Mouse (Mus musculus) embryonic facial prominence, embryonic 14.5 days (tissue): Measurements from ENCODE around the gene Igf1r. TPM values are rescaled to one million over a fixed set of nuclear protein-coding genes. Genes with fewer than 3 reads are reported as not detected.

Experiments used
- ATAC-seq: fragments of 200-750 bp; cut with Nextera tagmentation; 2 replicates; pipeline ENCODE4 v1.8.0; 2017; ENCODE audit warnings: low read depth, moderate number of reproducible peaks, moderate TSS enrichment
- DNase-seq: peaks from one replicate; pipeline ENCODE4 v3.0.0-alpha.2; 2015; ENCODE audit warnings: low spot score
- H3K27ac ChIP-seq: fragments of 300-500 bp; sonication (generic); replicated peaks from 2 replicates; pipeline ENCODE4 v1.5.1; 2014; ENCODE audit warnings: low read depth, mild to moderate bottlenecking, low read length, moderate library complexity
- H3K27me3 ChIP-seq: fragments of 300-500 bp; sonication (generic); replicated peaks from 2 replicates; pipeline ENCODE4 v1.6.1; 2014; ENCODE audit warnings: low read length; ENCODE audit not compliant: control insufficient read depth, insufficient read depth
- H3K36me3 ChIP-seq: fragments of 300-500 bp; sonication (generic); 2 replicates; pipeline ENCODE4 v1.6.1; 2014; ENCODE audit warnings: low read length, mixed read lengths; ENCODE audit not compliant: control insufficient read depth, insufficient read depth
- H3K4me1 ChIP-seq: fragments of 300-500 bp; sonication (generic); 2 replicates; pipeline ENCODE4 v1.6.1; 2014; ENCODE audit warnings: antibody characterized with exemption, low read length; ENCODE audit not compliant: control insufficient read depth, insufficient read depth
- H3K4me2 ChIP-seq: fragments of 300-500 bp; sonication (generic); 2 replicates; pipeline ENCODE4 v1.6.1; 2014; ENCODE audit warnings: low read depth, mild to moderate bottlenecking, low read length, moderate library complexity, mixed read lengths
- H3K4me3 ChIP-seq: fragments of 300-500 bp; sonication (generic); 2 replicates; pipeline ENCODE4 v1.5.1; 2014; ENCODE audit warnings: low read depth, mild to moderate bottlenecking, low read length
- H3K9ac ChIP-seq: fragments of 300-500 bp; sonication (generic); 2 replicates; pipeline ENCODE4 v1.6.1; 2014; ENCODE audit warnings: low read depth, mild to moderate bottlenecking, low read length, moderate library complexity, mixed read lengths
- H3K9me3 ChIP-seq: fragments of 300-500 bp; sonication (generic); 2 replicates; pipeline ENCODE4 v1.6.1; 2016; ENCODE audit warnings: low read length; ENCODE audit not compliant: control insufficient read depth
- WGBS: fragments of 180-500 bp; shearing (Covaris S2); extraction: QIAGEN DNeasy Blood & Tissue Kit; methylation state at CpG from one replicate; pipeline ENCODE4 v1.1.7; 2014; 5-methylcytosine and 5-hydroxymethylcytosine counted together
- polyA plus RNA-seq: library from polyadenylated mRNA; unstranded; fragments of >200 nt; fragmentation: Nextera tagmentation; extraction: Ambion mirVana; gene quantifications from 2 replicates; pipeline ENCODE4 v1.2.1, GENCODE M21; 2014

Igf1r gene
- polyA plus RNA-seq, 1 experiment from 2014 or later = 16.8 TPM

DNA sequence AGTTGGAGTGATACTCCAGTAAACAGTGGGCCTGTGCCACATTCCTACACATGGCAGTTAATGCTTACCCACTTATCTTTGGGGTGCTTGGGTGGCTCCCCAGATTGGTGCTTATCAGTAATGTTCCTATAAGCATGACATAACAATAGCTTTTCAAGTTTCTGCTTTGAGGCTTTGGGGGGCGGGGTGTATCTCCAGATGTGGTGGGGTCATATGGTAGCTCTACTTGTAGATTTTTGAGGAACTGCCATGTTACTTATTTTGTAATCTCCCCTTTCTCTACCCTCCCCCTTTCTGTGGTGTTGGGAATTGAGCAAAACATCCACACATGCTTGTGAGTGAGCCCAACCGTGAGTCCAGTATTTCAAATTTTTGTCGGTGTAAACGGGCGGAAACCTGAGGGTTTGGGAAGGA, 32.4 kb downstream of the Igf1r start:
- no peak overlapping the region for H3K4me3 ChIP-seq
- no peak for ATAC-seq

GRCm38 (mm10) chr7:67985511-67985910, 32.9 kb downstream of the Igf1r start:
- 68% methylated on average over 5 of the region's 5 CpGs for WGBS
- H3K4me2 ChIP-seq = no peak overlapping the region
- H3K9me3 ChIP-seq = no peaks in the 10 kb centered on the region
- H3K9ac ChIP-seq = no peak overlapping the region
- no peaks in the 10 kb centered on the region for H3K36me3 ChIP-seq
- ATAC-seq (no peak), DNase-seq (no peak)
- H3K27ac ChIP-seq = no peak overlapping the region
- H3K4me3 ChIP-seq = no peak overlapping the region
- peaks cover 32% of the 10 kb centered on the region for H3K4me1 ChIP-seq
- H3K27me3 ChIP-seq = no peaks in the 10 kb centered on the region

More for the DNA sequence above, 32.4 kb downstream of the Igf1r start:
- Histone ChIP-seq H3K4me2 (no peak overlapping the region), H3K9ac (no peak overlapping the region), H3K27me3 (no peaks in the 10 kb centered on the region), H3K27ac (no peak overlapping the region), H3K36me3 (no peaks in the 10 kb centered on the region), H3K9me3 (no peaks in the 10 kb centered on the region), H3K4me1 (peaks cover 32% of the 10 kb centered on the region)
- 52% methylated on average over 5 of the region's 5 CpGs for WGBS
- DNase-seq = no peak

DNA sequence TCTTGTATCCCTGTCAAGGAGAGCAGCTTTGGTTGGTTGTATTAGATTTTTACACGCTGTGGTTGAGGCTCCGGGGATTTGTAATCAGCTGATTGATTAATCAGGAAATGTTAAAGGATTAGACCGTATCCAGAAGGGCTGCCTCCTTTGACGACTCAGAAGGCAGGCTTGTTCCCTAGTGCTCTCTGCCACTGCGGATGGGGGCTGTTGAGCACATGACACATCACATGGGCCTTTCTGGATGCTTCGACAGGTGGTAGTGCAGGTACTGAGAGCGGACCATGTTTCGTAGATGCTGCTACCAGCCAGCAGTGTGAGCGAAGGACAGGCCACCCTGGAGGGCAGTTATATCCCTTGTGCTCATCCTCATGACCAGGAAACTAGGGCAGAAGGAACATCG, 33.6 kb downstream of the Igf1r start:
- ATAC-seq (no peak), DNase-seq (no peak)
- Histone ChIP-seq H3K9me3 (no peaks in the 10 kb centered on the region), H3K4me1 (peaks cover 31% of the 10 kb centered on the region), H3K4me2 (no peak overlapping the region), H3K36me3 (no peaks in the 10 kb centered on the region), H3K27ac (no peak overlapping the region), H3K27me3 (no peaks in the 10 kb centered on the region), H3K9ac (no peak overlapping the region), H3K4me3 (no peak overlapping the region)
- WGBS = 70% methylated on average over 10 of the region's 10 CpGs

DNA sequence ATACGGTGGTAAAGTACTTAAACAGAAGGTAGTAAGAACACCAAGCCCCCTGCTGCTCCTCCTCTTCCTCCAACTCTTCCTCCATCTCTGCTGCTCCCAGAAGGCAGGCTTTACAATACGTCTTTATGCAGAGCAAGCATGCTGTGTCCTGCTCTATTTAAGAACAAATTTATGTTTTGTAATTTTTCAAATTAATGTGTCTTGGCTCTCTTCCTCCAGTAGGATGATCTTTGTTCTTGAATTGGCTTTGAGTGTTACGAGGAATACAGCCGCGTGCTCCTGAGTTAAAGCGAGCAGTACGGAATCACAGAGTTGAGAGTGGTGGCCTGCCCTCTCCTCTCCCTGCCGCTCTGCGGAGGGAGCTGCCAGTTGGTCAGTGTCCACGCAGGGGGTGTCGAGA, 34.2 kb downstream of the Igf1r start:
- Histone ChIP-seq H3K4me1 (peaks cover 25% of the 10 kb centered on the region), H3K9me3 (no peaks in the 10 kb centered on the region), H3K27ac (no peak overlapping the region), H3K36me3 (no peaks in the 10 kb centered on the region), H3K27me3 (no peaks in the 10 kb centered on the region), H3K9ac (no peak overlapping the region), H3K4me3 (no peak overlapping the region), H3K4me2 (no peak overlapping the region)
- WGBS = 76% methylated on average over 11 of the region's 11 CpGs
- no peak for ATAC-seq
- DNase-seq = no peak

DNA sequence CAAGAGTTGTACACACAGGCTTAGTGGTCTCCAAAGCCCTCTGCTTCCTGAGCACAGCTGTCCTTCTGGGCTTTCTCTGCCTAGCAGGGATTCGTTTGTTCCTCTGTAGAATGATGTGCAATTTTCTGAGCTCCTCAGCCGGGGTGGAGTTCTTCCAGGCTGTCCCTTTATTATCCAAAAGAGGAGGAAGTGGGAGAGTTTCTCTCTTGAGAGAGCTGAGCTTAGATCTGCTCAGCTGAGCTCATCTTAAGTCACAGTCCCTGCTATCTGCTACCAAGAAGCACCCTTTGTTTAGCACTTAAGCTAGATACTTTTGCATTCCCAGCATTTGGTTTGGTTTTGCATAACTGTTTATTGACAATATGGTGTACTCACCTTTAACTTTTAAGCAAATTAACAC, 36.7 kb downstream of the Igf1r start:
- ATAC-seq (no peak), DNase-seq (no peak)
- Histone ChIP-seq H3K4me3 (no peak overlapping the region), H3K4me2 (no peak overlapping the region), H3K4me1 (peaks cover 10% of the 10 kb centered on the region), H3K36me3 (no peaks in the 10 kb centered on the region), H3K9ac (no peak overlapping the region), H3K9me3 (no peaks in the 10 kb centered on the region), H3K27ac (no peak overlapping the region), H3K27me3 (no peaks in the 10 kb centered on the region)
- 66% methylated on average over 2 of the region's 2 CpGs for WGBS

DNA sequence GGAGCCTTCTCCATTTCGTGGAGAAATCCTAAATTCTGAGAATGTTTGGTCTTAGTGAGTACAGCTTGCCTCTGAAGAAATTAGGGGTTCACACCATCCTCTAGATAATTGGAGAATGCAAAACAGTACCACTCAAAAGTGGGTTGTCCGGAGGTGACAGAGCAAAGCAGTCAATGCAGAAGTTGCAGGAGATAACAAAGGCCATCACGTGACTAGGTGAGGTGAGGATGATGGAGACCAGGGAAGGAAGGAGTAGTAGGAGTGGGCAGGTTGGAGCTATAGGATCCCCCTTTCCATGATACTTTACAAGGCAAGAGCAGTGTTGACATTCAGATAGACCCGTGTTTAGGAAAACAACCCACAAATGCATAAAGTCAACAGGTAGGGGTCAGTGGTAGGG, 41.0 kb downstream of the Igf1r start:
- no peak overlapping the region for H3K9ac ChIP-seq
- ATAC-seq (no peak), DNase-seq (no peak)
- H3K9me3 ChIP-seq = no peaks in the 10 kb centered on the region
- WGBS = 94% methylated on average over 4 of the region's 4 CpGs
- peaks cover 23% of the 10 kb centered on the region; the same call in 1 of the 2 replicates for H3K4me1 ChIP-seq
- no peaks in the 10 kb centered on the region for H3K27me3 ChIP-seq
- no peak overlapping the region for H3K4me3 ChIP-seq
- no peak overlapping the region for H3K27ac ChIP-seq
- H3K36me3 ChIP-seq = no peaks in the 10 kb centered on the region
- no peak overlapping the region for H3K4me2 ChIP-seq

GRCm38 (mm10) chr7:67994346-67994858, 41.8 kb downstream of the Igf1r start:
- Histone ChIP-seq H3K27ac (no peak overlapping the region), H3K4me2 (no peak overlapping the region), H3K4me1 (peaks cover 28% of the 10 kb centered on the region; the same call in 1 of the 2 replicates), H3K4me3 (no peak overlapping the region), H3K9ac (no peak overlapping the region), H3K27me3 (no peaks in the 10 kb centered on the region), H3K9me3 (no peaks in the 10 kb centered on the region), H3K36me3 (no peaks in the 10 kb centered on the region)
- no peak for DNase-seq
- no peak for ATAC-seq
- 80% methylated on average over 7 of the region's 7 CpGs for WGBS

DNA sequence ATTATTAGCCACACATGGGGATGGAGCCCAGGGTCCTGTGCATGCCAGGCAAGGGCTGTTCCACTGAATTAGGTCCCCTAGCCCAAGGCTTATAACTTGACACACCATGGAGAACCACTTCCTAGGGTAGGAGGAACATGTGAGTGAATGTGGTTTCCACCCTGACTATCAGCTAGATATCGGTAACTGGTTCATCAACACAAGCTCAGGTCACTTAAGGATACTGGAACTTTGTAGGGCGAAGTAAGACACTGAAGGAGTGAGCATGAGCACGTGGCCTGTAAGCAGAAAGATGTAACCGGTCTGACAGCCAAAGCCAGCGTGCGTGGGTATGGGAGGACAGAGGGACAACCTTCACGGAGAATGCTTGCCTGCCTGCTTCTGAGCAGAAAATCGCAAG, 42.6 kb downstream of the Igf1r start:
- Histone ChIP-seq H3K9me3 (no peaks in the 10 kb centered on the region), H3K4me2 (no peak overlapping the region), H3K36me3 (no peaks in the 10 kb centered on the region), H3K9ac (no peak overlapping the region), H3K4me1 (peaks cover 28% of the 10 kb centered on the region; the same call in 1 of the 2 replicates), H3K4me3 (no peak overlapping the region), H3K27me3 (no peaks in the 10 kb centered on the region), H3K27ac (no peak overlapping the region)
- no peak for DNase-seq
- 57% methylated on average over 8 of the region's 8 CpGs for WGBS
- ATAC-seq = no peak

DNA sequence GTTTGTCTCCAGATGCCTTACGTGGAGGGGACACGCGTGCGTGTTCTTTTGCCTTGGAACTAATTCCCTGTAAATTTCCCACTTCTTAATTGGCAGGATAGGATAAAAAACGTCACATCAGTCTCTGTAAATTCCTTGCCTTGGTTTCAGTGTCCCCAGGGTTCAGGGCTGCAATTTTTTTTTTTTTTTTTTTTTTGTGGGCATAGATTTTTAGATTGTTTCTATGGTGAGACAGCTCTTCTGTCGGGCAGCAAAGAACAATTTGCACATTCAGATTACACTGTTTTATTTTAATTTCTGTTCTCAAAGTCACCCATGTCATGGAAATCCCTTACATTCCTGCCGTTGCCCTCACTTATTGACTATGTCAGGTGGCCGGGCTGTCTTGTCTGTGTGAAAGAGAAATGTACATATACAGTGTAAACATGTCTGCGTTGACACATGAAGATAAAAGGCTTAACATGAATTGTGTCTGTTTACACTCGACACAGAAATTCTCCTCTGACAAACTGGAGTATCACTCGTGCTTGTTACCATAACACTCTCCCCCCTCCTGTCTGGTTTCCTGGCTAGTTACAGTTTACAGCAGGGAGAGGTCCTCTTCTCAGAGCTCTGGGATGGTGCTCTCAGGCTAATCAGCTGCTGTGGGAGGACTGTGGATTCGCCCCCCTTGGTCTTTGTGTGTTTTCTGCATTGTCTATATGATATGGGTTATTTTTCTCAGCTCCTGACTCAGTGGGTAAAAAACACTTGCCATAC, 43.8 kb downstream of the Igf1r start:
- no peaks in the 10 kb centered on the region for H3K9me3 ChIP-seq
- DNase-seq = no peak
- no peaks in the 10 kb centered on the region for H3K36me3 ChIP-seq
- H3K27me3 ChIP-seq = no peaks in the 10 kb centered on the region
- H3K4me3 ChIP-seq = no peak overlapping the region
- H3K9ac ChIP-seq = no peak overlapping the region
- H3K4me1 ChIP-seq = peaks cover 28% of the 10 kb centered on the region; the same call in 1 of the 2 replicates
- no peak for ATAC-seq
- no peak overlapping the region for H3K27ac ChIP-seq
- H3K4me2 ChIP-seq = no peak overlapping the region
- 55% methylated on average over 12 of the region's 12 CpGs for WGBS
